Mouse (Mus musculus) lung, postnatal 4 days (tissue): ENCODE measurements around the gene Disc1.

Experiments used
- DNase-seq, 2 experiments: peaks; one replicate each; pipeline ENCODE4 v3.0.0; 2021

Disc1 gene

GRCm38 (mm10) chr8:125053505-125054435, at the start of gene Disc1:
Gene Disc1 (plus strand): TSS chr8:125054195.
- peak; percentile 75 to 82 for DNase-seq

- DNase-seq = peak; percentile 95 to 98
Observed at GRCm38 (mm10) chr8:125012695-125013627, 41.0 kb upstream of the Disc1 start, which contains the start of gene Tsnax. Gene Tsnax (plus strand): TSS chr8:125012997.

- DNase-seq = no peak
Observed at GRCm38 (mm10) chr8:125024085-125024484, 29.9 kb upstream of the Disc1 start.

DNA sequence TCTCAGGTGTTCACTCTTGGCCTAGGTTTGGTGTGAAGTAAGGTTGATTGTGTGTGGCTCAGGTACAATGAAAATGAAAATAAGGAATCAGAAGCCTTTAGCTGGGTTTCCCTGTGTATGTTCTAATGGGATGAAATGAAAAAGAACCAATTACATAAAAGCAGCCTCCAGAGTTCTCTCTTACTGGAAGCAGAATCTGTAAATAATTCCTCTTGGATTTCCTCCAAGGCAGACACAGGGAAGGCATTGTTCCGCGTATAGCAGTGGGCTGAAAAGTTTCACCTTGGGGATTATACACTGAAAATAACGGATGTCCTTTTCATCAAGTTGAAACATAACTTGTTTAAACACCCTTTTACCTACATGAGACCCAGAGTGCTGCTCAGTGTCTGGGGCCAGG, 26.8 kb upstream of the Disc1 start:
- no peak for DNase-seq

GRCm38 (mm10) chr8:125028841-125029240, 25.2 kb upstream of the Disc1 start:
- no peak for DNase-seq

- no peak for DNase-seq
Observed at GRCm38 (mm10) chr8:125031276-125031675, 22.7 kb upstream of the Disc1 start.

DNA sequence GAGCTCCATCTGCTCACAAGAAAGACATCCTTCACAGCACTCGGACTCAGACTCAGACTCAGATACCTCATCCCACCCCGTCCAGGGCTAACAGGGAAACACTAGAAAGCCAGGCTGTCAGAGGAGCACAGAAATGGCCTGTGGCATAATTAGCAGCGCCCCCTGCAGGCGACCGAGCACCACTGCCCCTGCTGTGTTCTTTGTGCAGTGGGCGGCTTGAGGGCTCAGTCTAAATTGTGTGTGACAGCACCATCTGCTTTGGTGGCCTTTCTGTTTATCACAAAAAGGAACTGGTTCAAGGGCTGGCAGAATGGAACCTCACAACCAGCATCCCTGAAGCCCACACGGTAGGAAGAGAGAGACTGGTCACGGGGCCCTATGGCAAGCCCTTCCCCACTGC, 19.3 kb upstream of the Disc1 start:
- DNase-seq = peak; percentile 67 to 78

GRCm38 (mm10) chr8:125037081-125037480, 16.9 kb upstream of the Disc1 start:
- DNase-seq = no peak

DNA sequence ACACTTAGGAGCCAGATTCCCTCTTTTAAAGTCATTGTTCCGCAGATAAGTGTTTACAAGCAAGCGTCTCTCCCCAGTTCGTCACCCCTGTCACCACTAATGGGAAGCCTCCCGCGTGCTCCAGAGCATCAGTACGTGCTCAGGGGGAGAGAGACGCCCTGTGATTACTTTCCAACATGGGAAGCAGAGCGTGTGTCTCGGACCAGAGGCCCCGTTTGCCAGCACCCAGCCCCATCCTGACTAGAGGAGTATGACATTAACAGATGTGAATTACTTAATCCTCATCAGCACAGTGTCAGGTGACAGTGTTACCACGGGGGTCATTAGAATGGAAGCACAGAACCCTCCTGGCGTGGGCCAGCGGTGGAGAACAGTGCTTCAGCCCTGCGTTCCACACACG, 15.3 kb upstream of the Disc1 start:
- DNase-seq = no peak

GRCm38 (mm10) chr8:125040587-125041375, 13.2 kb upstream of the Disc1 start:
- DNase-seq = no peak

DNA sequence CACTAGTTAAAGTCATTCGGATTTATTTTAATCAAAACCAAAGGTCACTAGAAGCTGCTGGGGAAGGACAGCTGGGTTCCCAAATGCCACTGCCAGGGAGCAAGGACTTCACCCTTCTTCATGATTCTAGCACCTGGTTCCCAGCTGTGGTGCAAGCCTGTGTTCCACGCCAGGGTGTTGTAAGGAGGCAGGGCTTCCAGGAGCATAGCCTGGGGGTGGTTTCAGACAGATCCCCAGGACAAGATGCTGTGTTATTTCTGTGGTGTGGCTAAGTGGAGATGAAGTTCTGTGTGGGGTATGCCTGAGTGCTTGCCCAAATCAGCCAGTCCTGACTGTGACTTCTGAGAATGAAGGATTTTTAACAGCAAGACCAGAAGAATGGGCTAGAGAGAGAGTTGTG, 12.5 kb upstream of the Disc1 start:
- DNase-seq = peak in 1 of 2 experiments; percentile 36

DNA sequence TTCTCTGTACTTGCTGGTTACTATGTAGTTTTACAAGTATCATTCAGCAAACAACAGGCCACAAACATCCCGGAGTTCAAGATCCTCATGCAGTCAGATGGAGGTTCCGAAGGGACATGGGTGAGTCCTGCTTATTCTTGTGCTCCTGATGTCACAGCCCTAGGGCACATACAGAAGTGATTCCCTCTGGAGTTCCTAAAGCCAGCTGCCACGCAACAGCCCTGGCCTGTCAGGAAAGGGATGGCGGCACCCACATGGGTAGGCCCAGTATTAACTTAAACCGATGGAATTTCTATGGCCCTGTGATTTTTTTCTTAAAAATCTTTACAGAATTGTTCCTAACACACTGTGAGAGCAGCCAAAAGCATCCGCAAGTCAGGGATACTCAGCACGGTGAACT, 10.6 kb upstream of the Disc1 start:
- no peak for DNase-seq

DNA sequence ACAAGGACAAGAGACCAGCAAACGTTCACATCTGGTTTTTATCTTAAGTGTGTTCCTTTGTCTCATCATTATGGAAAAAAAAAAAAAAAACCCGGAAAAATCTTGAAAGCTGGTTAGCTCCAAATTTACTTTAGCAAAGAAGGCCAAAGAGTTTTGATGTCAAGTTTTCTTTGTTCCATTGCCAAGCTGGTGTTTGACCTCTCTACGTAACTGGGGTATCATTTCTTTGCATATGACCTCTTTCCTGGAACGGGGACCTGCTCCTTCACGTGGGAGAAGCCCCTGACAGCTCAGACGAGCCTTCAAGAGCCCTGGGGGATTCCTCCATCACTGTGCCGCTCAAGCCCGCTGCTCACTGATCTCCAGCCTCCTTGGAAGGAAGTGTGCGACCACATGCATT, 10.1 kb upstream of the Disc1 start:
- DNase-seq = no peak

DNA sequence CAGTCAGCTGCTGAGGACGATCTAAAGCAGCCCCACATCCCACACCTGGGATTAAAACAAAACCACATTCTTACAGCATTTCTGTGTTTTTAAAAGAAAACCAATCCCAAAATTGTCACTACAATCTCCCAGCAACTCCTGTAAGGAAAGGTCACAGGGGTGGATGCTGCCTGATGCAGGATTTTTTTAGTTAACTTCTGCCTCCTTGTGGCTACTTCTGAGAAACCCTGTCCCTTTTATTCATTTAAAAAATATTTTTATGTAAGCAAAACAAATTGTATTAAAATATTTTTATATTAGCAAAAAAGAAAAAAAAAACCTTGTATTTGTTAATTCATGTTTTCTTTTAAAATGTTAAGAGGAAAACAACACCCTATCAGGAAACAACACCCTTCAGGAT, 8.2 kb upstream of the Disc1 start:
- DNase-seq = no peak

DNA sequence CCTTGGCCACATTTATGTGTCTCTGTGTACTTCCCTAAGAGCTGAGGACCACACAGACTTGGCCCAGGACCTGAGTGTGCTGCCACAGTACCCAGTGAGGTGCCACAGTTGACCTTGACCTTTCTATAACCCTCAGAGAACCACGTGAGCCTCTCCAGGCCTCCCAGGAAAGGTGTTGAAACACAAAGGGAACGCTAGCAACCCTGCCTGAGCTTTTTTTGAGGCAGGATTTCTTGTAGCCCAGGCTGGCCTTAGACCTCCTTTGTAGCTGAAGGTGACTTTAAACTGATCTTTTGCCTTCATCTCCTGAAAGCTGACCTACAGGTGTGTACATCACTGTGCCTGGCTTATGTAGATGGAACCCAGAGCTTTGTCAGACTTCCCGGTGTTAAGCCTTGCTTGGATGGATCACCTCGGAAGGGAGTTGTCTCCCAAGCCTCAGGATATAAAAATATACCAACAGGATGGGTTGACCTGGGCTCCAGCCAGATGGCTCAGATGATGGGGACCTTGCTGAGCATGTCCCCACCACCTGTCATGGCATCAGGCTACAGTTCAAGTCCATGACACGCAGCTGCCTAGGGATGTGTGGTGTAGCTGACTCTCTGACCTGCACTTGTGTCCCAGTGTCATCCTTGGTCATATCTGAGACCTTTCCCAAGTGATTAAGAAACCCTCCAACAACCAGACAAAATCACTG, 4.8 kb upstream of the Disc1 start:
- DNase-seq = peak in 1 of 2 experiments; percentile 12

GRCm38 (mm10) chr8:125049826-125050225, 4.2 kb upstream of the Disc1 start:
- peak in 1 of 2 experiments; percentile 13 for DNase-seq

GRCm38 (mm10) chr8:125052026-125052425, 2.0 kb upstream of the Disc1 start:
- peak; percentile 70 to 82 for DNase-seq

GRCm38 (mm10) chr8:125054436-125054810, 428 bp downstream of the Disc1 start:
- DNase-seq = peak; percentile 81 to 88

- no peak for DNase-seq
Observed at GRCm38 (mm10) chr8:125060904-125061303, 6.9 kb downstream of the Disc1 start.

GRCm38 (mm10) chr8:125065596-125065995, 11.6 kb downstream of the Disc1 start:
- DNase-seq = peak in 1 of 2 experiments; percentile 9

DNA sequence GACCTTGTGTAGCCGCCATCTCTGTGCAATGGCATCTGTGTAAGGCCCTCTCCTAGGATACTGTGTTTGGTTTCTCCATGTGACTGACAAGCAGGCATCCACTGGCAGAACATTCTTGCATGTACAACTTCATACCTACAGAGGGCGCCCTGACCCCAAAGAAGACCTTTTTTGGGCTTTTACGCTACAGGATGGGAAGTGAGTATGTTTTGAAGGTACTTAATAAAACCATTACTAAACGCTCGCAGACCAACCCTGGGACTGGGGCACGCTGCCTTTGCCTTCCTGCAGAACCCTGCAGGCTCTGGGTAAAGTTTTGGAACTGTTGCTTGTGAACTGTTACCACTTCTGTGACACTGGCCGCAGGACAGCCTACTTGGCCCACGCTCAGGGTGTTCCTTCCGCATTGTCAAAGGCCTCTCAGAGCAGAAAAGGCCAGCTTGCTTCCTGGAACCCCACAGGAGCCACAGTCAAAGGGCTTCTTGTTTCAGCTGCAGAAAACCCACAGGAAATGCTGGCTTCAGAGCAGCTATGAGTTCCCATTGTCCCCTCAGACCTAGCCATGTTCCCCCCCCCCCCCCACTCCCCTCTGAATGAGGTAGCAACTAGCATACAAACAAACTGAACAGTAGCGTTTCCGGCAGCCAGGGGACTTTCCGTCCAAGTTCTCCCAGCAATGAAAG, 13.1 kb downstream of the Disc1 start:
- peak; percentile 82 to 89 for DNase-seq
